Mouse (Mus musculus) CH12.LX (cell line): ENCODE measurements around the gene Ppp1r32. TPM values are rescaled to one million over a fixed set of nuclear protein-coding genes. Genes with fewer than 3 reads are reported as not detected.
A peak's percentile ranks its signal among the peaks of the same experiment; 100 is the strongest.

Experiments
- DNase-seq: peaks from one replicate; pipeline ENCODE4 v3.0.0-alpha.2; 2013; ENCODE audit errors: extremely low read depth
- H3K27ac ChIP-seq: 2 replicates; pipeline ENCODE4 v1.5.1; 2012; ENCODE audit warnings: low read depth, mild to moderate bottlenecking, control low read depth, moderate library complexity; ENCODE audit not compliant: insufficient read depth
- H3K27me3 ChIP-seq: replicated peaks from 2 replicates; pipeline ENCODE3; 2012; ENCODE audit warnings: inconsistent platforms
- H3K36me3 ChIP-seq, 2 experiments: replicated peaks in 1 of 2; 2 replicates each; pipeline versions ENCODE3 to v1.6.1; 2012; ENCODE audit warnings: inconsistent platforms in 1 of 2, low read length in 1 of 2, mild to moderate bottlenecking in 1 of 2, mixed read lengths in 1 of 2, moderate library complexity in 1 of 2; ENCODE audit not compliant: control insufficient read depth in 1 of 2, insufficient read depth in 1 of 2
- H3K4me1 ChIP-seq, 2 experiments: 2 replicates each; pipeline ENCODE4 v1.6.1; 2012; ENCODE audit warnings: inconsistent platforms in 1 of 2, moderate library complexity in 1 of 2; ENCODE audit not compliant: insufficient read depth in 2 of 2, control insufficient read depth in 1 of 2
- H3K4me2 ChIP-seq: 2 replicates; pipeline ENCODE4 v1.6.1; 2012; ENCODE audit warnings: low read depth, mild to moderate bottlenecking, control low read depth; ENCODE audit not compliant: poor library complexity, insufficient read depth, severe bottlenecking
- H3K4me3 ChIP-seq, 3 experiments: fragments of 150-350 bp in 1 of 3; sonication (generic) in 1 of 3; replicated peaks in 1 of 3; 2 replicates each; pipeline versions ENCODE3 to v1.5.1; 2011 to 2012; ENCODE audit warnings: low read depth in 2 of 3, low read length in 2 of 3, mild to moderate bottlenecking in 2 of 3, moderate library complexity in 2 of 3, control low read depth in 1 of 3, improper control_type of control experiment in 1 of 3, inconsistent platforms in 1 of 3, mixed read lengths in 1 of 3; ENCODE audit not compliant: poor library complexity in 1 of 3
- H3K79me2 ChIP-seq: replicated peaks from 2 replicates; pipeline ENCODE4 v1.6.1; 2012; ENCODE audit warnings: mild to moderate bottlenecking, moderate library complexity; ENCODE audit not compliant: control insufficient read depth, poor library complexity, insufficient read depth, severe bottlenecking; ENCODE audit errors: extremely low read depth
- H3K9ac ChIP-seq: 2 replicates; pipeline ENCODE4 v1.6.1; 2012; ENCODE audit warnings: low read depth, mild to moderate bottlenecking, control low read depth, moderate library complexity; ENCODE audit not compliant: insufficient read depth
- H3K9me3 ChIP-seq: replicated peaks from 2 replicates; pipeline ENCODE3; 2012; ENCODE audit warnings: low read length, inconsistent platforms, mixed read lengths
- BHLHE40 ChIP-seq: IDR thresholded peaks from 2 replicates; pipeline ENCODE4 v1.6.1; 2011; ENCODE audit warnings: mild to moderate bottlenecking, low read depth, low read length, improper control_type of control experiment
- CHD2 ChIP-seq: IDR thresholded peaks from 2 replicates; pipeline ENCODE4 v1.6.1; 2011; ENCODE audit warnings: low read length, improper control_type of control experiment
- CTCF ChIP-seq, 2 experiments: IDR thresholded peaks in 1 of 2; conservative IDR thresholded peaks in 1 of 2; 2 replicates each; pipeline ENCODE4 v1.5.1; 2011 to 2012; ENCODE audit warnings: low read depth in 2 of 2, low read length in 2 of 2, improper control_type of control experiment in 1 of 2, inconsistent platforms in 1 of 2, mild to moderate bottlenecking in 1 of 2, moderate library complexity in 1 of 2
- ETS1 ChIP-seq: conservative IDR thresholded peaks from 2 replicates; pipeline ENCODE4 v1.6.1; 2012; ENCODE audit warnings: low read depth, mild to moderate bottlenecking, inconsistent platforms, low read length, improper control_type of control experiment, moderate library complexity
- HCFC1 ChIP-seq: IDR thresholded peaks from 2 replicates; pipeline ENCODE4 v1.6.1; 2012; ENCODE audit warnings: low read depth, mild to moderate bottlenecking, inconsistent platforms, low read length, improper control_type of control experiment
- KAT2A ChIP-seq: IDR thresholded peaks from 2 replicates; pipeline ENCODE4 v1.6.1; 2012; ENCODE audit warnings: low read length, improper control_type of control experiment, inconsistent platforms; ENCODE audit not compliant: insufficient replicate concordance
- MEF2A ChIP-seq: IDR thresholded peaks from 2 replicates; pipeline ENCODE4 v1.6.1; 2014; ENCODE audit warnings: low read depth, mild to moderate bottlenecking, inconsistent platforms, low read length, improper control_type of control experiment, borderline replicate concordance
- MYC ChIP-seq: IDR thresholded peaks from 2 replicates; pipeline ENCODE4 v1.6.1; 2011; ENCODE audit warnings: low read depth, mild to moderate bottlenecking, improper control_type of control experiment, low read length
- NRF1 ChIP-seq: IDR thresholded peaks from 2 replicates; pipeline ENCODE4 v1.6.1; 2014; ENCODE audit warnings: low read depth, mild to moderate bottlenecking, inconsistent platforms, low read length, improper control_type of control experiment, moderate library complexity
- POLR2A ChIP-seq: IDR thresholded peaks from 2 replicates; pipeline ENCODE4 v1.6.1; 2011; ENCODE audit warnings: low read depth, mild to moderate bottlenecking, improper control_type of control experiment, low read length
- RAD21 ChIP-seq: IDR thresholded peaks from 2 replicates; pipeline ENCODE4 v1.6.1; 2011; ENCODE audit warnings: low read depth, mild to moderate bottlenecking, low read length, improper control_type of control experiment, moderate library complexity
- RCOR1 ChIP-seq: conservative IDR thresholded peaks from 2 replicates; pipeline ENCODE4 v1.6.1; 2012; ENCODE audit warnings: low read depth, mild to moderate bottlenecking, inconsistent platforms, low read length, improper control_type of control experiment
- SIN3A ChIP-seq: IDR thresholded peaks from 2 replicates; pipeline ENCODE4 v1.6.1; 2012; ENCODE audit warnings: low read length, improper control_type of control experiment, inconsistent platforms
- SMC3 ChIP-seq: IDR thresholded peaks from 2 replicates; pipeline ENCODE4 v1.6.1; 2011; ENCODE audit warnings: low read depth, low read length, improper control_type of control experiment
- UBTF ChIP-seq: IDR thresholded peaks from 2 replicates; pipeline ENCODE4 v1.6.1; 2012; ENCODE audit warnings: low read depth, mild to moderate bottlenecking, inconsistent platforms, low read length, improper control_type of control experiment, moderate library complexity
- ZC3H11A ChIP-seq: IDR thresholded peaks from 2 replicates; pipeline ENCODE4 v1.6.1; 2012; ENCODE audit warnings: low read depth, mild to moderate bottlenecking, inconsistent platforms, low read length, improper control_type of control experiment
- ZNF384 ChIP-seq: IDR thresholded peaks from 2 replicates; pipeline ENCODE4 v1.6.1; 2012; ENCODE audit warnings: low read depth, low read length, improper control_type of control experiment, inconsistent platforms
- dilution Hi-C: fragments of 300-500 bp; cut with MboI; formaldehyde crosslinking; loops from 2 replicates; pipeline ENCODE4 v1.14.3; 2020; ENCODE audit warnings: low sequenced_read_pairs; ENCODE audit not compliant: extremely low pct_unique_long_range_greater_than_20kb, extremely low pct_ligation_motif_present
- in situ Hi-C: fragments of 300-500 bp; cut with MboI; formaldehyde crosslinking; loops from 3 replicates; pipeline ENCODE4 v1.14.3; 2019; ENCODE audit warnings: low sequenced_read_pairs, low pct_ligation_motif_present, low pct_unique_long_range_greater_than_20kb, mixed read lengths
- polyA plus RNA-seq: library from polyadenylated mRNA; unstranded; fragments of >175 nt; gene quantifications from 2 replicates; pipeline ENCODE4 v1.2.1, GENCODE M21; 2012; ENCODE audit warnings: low read depth; ENCODE audit not compliant: insufficient read length
- total RNA-seq, 2 experiments: library from RNA; depleted of rRNA; stranded (reverse); fragments of 300-350 nt in 1 of 2; fragments of >200 nt in 1 of 2; gene quantifications; 2 replicates each; pipeline ENCODE4 v1.2.3; 2012 to 2014

Ppp1r32 gene
- total and polyA plus RNA-seq, 3 experiments, result 0.49 TPM; not detected in 2

DNA sequence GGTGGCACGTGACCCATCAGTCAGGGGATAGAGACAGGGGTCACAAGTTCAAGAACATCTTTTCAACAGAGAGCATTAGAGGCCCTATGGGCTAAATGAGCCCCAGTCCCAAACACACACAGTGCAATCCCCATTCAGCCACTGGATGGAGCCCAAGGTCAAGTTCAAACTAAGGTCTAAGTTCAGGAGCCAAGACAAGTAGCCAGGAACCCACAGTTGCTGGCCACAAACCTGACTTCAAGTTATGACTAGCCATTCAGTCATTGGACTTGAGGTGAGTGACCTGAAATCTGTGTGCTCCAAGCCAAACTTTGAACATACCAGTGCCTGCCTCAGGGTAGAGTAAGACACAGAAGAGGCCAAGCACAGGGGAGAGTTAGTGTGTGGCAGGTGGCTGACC is 45.2 kb downstream of the Ppp1r32 start:
- no peak overlapping the region for H3K9ac ChIP-seq
- no peaks in the 10 kb centered on the region for H3K79me2 ChIP-seq
- H3K9me3 ChIP-seq, result no peaks in the 10 kb centered on the region
- in situ Hi-C loops, result no loop called here
- no peaks in the 10 kb centered on the region for H3K36me3 ChIP-seq
- TF ChIP-seq ETS1 (no peak), RAD21 (peak; percentile 59), CTCF (conservative IDR thresholded peaks at IDR 0.05 in 1 of 2, IDR thresholded peaks at IDR 0.05 in 1 of 2; ENCODE audit: low read depth in 2 of 2, low read length in 2 of 2) (peak; percentile 32 to 72; a peak in 3 of 4 replicates), BHLHE40 (0 out of 2 replicates have a peak, but pooled peaks have one; percentile 10), SMC3 (peak; percentile 69), HCFC1 (no peak)
- dilution Hi-C loops, result no loop called here
- H3K4me2 ChIP-seq, result no peak overlapping the region
- peaks cover 11 to 30% of the 10 kb centered on the region in 2 experiments for H3K4me1 ChIP-seq
- H3K27me3 ChIP-seq, result peaks cover 90% of the 10 kb centered on the region
- peak; percentile 45 for DNase-seq
- H3K27ac ChIP-seq, result no peak overlapping the region
- no peak overlapping the region for H3K4me3 ChIP-seq

DNA sequence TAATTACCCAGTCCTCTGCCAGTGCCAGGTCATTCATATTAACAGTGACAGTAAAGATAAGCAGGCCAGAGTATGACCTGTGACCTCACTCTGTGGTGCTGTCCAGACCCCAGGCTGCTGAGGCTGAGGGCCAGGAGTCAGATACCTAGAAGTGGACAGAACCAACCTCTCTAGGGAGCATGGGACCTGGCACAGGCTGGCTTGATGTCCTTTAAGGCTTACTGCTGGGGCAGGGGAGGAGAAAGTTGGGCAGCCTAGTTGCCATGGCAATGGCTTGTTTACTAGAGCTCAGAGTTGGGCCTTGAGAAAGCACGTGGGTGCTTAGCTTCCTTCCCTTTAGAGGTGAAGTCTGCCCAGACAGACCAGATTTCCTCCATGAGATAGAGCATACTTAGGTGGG is 46.0 kb downstream of the Ppp1r32 start:
- dilution Hi-C loops (no loop called here), in situ Hi-C loops (no loop called here)
- TF ChIP-seq SIN3A (no peak), CTCF (conservative IDR thresholded peaks at IDR 0.05 in 1 of 2, IDR thresholded peaks at IDR 0.05 in 1 of 2; ENCODE audit: low read depth in 2 of 2, low read length in 2 of 2) (no peak), RCOR1 (no peak), NRF1 (no peak), ETS1 (no peak), KAT2A (no peak), ZC3H11A (no peak), MYC (no peak), RAD21 (no peak), UBTF (no peak), POLR2A (no peak), ZNF384 (no peak), MEF2A (no peak), CHD2 (no peak)

More for the DNA sequence above, 46.0 kb downstream of the Ppp1r32 start:
- Histone ChIP-seq H3K36me3 (no peaks in the 10 kb centered on the region), H3K4me3 (no peak overlapping the region), H3K9ac (no peak overlapping the region), H3K79me2 (no peaks in the 10 kb centered on the region), H3K9me3 (no peaks in the 10 kb centered on the region), H3K4me1 (peaks cover 15 to 37% of the 10 kb centered on the region in 2 experiments), H3K4me2 (no peak overlapping the region), H3K27me3 (peaks cover 90% of the 10 kb centered on the region), H3K27ac (no peak overlapping the region)
- no peak for DNase-seq
